Mouse (Mus musculus) brain, embryonic 14.5 days (tissue): Measurements from ENCODE around the gene Nlrx1. TPM values are rescaled to one million over a fixed set of nuclear protein-coding genes. Genes with fewer than 3 reads are reported as not detected.

Source experiments
- DNase-seq: peaks from one replicate; pipeline ENCODE4 v3.0.0-alpha.2; 2011; ENCODE audit warnings: low read depth
- CTCF ChIP-seq: fragments of 200-500 bp; IDR thresholded peaks from 2 replicates; pipeline ENCODE4 v1.5.1; 2012; ENCODE audit warnings: inconsistent platforms, mild to moderate bottlenecking, moderate library complexity, borderline replicate concordance; ENCODE audit not compliant: insufficient read depth, insufficient read length; ENCODE audit errors: extremely low read depth
- POLR2A ChIP-seq: fragments of 200-500 bp; IDR thresholded peaks from 2 replicates; pipeline ENCODE4 v1.6.1; 2012; ENCODE audit warnings: mild to moderate bottlenecking, inconsistent platforms, borderline replicate concordance; ENCODE audit not compliant: poor library complexity, insufficient read depth, insufficient read length, severe bottlenecking; ENCODE audit errors: extremely low read depth
- polyA plus RNA-seq: library from polyadenylated mRNA; depleted of rRNA; stranded (reverse); fragments of >200 nt; gene quantifications from 2 replicates; pipeline ENCODE4 v1.2.3, GENCODE M21; 2012

Nlrx1 gene
- polyA plus RNA-seq, 1 experiment = 4.5 TPM

DNA sequence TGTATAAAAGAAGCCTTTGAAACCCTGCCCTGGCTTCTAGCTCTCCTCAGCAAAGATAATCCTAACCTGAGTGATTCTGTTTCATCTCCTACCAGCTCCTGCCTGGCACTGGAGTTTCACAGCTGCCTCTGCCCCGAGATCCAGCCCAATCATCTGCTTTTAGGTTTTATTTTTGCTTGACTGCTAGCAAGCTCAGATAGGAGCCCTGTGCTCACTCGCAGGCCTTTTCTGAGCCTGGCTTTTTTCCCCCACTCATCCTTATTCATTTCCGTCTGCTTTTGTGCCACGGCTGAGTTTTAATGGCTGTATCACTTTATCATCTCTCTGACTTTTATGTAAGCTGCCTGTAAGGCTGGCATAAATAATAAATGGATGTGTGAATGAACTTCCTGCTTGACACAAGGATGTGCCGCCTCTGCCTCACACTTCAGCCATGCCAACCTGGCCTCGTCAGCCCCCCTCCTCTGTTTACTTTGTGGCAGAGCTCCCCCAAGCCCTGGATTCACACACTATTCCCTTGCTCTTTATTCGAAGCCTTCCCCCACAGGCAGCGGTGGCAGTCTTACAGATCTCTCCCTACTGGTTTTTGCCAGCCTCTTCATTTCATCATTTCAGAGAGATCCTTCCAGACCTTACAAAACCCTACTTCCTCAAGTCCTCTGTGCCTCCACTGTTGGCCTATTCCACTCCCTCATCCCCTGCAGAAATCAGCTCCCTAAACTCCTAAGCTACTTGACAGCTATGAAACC, 1.7 kb downstream of the Nlrx1 start:
- TF ChIP-seq CTCF (no peak), POLR2A (no peak)
- peak; percentile 30 for DNase-seq

DNA sequence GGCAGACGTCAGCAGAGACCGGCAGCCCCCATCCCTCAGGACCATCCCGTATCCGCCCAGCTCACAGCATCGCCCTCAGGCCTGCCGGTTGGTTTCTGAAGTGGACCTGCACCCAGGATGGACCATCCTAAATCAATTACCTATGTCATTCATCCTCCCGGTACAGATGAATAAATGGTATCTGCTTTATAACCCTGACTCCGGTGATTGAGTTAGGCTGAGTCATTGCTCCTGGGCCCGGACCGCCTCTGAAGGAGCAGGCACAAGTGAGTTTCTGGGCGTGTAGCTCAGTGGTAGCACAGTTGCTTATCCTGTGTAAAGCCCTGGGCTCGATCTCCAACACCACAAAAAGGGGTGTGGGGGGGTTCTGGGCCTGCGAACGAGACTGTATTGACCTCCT, 7.0 kb downstream of the Nlrx1 start:
- no peak for DNase-seq
- no peak for TF ChIP-seq POLR2A
- TF ChIP-seq CTCF = no peak

DNA sequence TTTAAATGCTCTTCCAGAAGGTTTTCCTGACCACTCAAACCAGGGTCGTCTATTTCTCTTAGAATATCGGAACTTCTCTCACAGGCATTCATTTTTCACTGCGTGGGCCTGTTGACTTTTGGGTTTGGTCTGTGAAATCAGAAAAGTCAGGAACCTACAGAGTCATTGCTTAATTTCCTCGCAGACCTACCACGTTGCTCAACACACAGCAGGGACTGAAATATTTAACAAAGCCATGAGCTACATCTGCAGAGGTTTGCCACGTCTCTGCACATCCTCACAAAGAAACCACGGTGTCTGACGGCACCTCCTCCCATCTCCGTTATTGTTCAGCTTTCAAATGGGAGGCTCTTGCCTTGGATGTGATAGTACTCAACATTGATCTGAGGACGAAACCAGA, 9.4 kb downstream of the Nlrx1 start:
- no peak for DNase-seq
- TF ChIP-seq POLR2A (no peak), CTCF (no peak)

DNA sequence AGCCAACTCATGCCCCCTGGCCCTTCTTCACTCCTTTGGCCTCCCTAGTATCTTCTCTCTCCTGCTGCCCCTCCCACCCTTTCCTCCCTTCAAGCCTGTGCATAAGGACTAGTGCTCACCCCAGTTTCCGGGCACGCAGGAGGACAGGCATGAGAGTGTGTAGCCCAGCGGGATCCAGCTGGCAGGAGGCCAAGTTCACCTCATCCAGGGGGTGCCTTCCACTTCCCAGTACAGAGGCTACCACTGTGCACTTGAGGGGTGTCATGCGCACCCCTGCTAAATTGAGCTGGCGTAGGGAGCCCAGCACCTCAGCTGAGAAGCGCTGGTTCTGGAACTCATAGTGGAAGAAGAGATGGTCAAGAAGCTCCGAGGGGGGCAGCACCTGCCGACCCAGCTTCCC, 12.2 kb downstream of the Nlrx1 start:
- peak; percentile 12 for DNase-seq

DNA sequence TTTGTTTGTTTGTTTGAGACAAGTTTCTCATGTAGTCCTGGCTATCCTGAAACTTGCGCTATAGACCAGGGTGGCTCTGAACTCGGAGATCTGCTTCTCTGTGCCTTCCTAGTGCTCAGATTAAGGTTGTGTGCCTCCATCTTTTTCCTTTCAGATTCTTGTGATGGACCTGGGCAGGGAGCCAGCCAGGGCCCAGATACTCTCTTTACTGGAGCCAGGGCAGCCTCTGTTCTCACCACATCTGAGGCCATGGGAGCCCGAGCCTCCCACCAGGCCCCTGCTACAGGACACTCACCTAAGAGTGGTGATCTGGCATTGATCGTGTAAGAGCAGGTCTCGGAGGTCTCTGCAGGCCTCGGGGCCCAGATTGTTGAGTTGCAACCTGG, 13.3 kb downstream of the Nlrx1 start:
- peak; percentile 79 for DNase-seq

More for the DNA sequence above, 12.2 kb downstream of the Nlrx1 start:
- TF ChIP-seq CTCF (no peak), POLR2A (no peak)

DNA sequence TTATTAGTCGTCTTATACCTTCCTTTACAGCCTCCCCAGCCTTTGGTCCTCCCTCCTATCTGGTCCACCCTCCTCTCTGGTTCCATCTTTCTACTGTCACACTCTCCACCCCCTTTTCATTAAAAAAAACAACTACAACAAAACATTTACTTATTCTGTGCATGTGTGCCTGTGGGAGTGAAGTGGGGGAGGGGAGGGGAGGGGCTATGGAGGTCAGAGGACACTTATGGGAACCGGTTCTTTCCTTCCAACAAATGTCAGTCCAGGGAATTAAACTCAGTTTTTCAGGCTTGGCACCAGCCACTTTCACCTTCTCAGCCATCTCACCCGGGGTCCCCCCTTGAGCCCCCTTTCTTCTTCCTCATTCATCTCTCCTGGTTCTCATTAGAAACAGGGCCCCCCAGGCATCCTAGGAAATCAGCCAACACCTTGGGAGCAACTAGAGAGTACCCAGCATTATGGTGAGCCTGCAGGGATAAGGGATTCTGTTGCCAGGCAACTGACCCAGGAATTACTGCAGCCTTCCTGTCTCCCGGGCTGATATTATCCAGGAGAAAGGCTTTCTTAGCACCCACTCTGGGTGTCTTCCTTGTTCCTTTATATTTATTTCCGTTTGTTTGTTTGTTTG, 13.8 kb downstream of the Nlrx1 start:
- TF ChIP-seq CTCF = no peak
- peak; percentile 93 for DNase-seq

More for the DNA sequence above, 13.3 kb downstream of the Nlrx1 start:
- TF ChIP-seq CTCF (no peak), POLR2A (no peak)

DNA sequence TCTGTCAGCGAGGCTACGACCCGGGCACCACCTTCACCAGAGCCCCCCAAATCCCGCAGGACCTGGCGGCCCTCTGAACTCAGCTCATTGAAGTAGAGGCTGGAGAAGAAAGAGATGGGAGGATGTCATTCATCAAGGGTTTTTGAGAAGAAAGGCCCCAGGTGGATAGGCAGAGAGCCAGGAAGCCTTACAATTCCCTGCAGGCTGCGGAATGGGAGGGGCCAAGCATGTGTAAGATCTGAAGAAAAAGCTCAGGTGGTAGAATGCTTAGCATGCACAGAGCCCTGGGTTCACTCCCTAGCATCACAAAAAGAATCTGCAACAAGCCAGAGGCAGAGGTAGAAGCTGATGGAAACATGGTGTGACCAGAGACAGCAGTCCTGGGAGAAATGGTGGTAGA, 15.0 kb downstream of the Nlrx1 start:
- TF ChIP-seq POLR2A (no peak), CTCF (no peak)
- DNase-seq = peak; percentile 41

DNA sequence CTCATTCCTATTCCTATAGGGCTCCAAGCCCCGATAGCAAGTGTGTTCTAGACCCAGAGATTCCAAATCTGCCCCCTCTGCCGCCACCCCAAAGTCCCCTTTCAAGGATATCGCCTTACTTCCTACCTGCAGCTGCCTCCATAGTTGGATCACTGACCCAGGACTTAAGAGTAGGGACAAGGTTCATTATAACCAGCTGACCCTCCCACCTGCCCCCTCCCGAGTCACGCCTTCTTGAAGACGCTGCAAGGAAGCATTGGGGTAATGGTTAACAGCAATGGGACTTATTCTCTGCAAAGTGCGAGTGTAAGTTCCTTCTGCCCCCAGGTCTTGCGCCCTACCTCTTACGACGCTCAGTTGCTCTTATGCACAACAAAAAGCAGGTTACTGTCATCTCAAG, 17.1 kb downstream of the Nlrx1 start, which contains the start of gene Pdzd3:
TSS of gene Pdzd3 (minus strand) at position 158 of the 400 bp plus-strand sequence.
- TF ChIP-seq CTCF (no peak), POLR2A (no peak)
- DNase-seq = no peak

DNA sequence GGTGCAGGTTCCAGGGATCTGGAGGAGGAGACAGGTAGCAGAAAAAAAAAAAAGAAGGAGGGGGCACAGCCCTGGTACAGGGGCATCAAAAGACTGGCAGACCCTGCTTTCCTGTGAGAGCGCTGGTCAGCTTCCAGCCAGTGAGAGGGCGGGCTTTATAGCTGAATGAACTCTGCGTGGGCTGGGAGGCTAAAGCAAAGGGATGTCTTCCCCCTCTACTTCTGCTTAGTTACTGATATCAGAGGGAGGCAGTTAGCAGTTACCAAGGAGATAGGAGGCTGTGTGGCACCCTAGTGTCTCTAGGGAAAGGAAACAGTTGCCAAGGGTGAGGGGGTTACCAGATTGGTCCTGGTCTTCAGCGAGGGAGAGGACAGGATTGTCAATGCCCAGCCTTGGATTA, 18.0 kb downstream of the Nlrx1 start:
- DNase-seq = peak; percentile 58

DNA sequence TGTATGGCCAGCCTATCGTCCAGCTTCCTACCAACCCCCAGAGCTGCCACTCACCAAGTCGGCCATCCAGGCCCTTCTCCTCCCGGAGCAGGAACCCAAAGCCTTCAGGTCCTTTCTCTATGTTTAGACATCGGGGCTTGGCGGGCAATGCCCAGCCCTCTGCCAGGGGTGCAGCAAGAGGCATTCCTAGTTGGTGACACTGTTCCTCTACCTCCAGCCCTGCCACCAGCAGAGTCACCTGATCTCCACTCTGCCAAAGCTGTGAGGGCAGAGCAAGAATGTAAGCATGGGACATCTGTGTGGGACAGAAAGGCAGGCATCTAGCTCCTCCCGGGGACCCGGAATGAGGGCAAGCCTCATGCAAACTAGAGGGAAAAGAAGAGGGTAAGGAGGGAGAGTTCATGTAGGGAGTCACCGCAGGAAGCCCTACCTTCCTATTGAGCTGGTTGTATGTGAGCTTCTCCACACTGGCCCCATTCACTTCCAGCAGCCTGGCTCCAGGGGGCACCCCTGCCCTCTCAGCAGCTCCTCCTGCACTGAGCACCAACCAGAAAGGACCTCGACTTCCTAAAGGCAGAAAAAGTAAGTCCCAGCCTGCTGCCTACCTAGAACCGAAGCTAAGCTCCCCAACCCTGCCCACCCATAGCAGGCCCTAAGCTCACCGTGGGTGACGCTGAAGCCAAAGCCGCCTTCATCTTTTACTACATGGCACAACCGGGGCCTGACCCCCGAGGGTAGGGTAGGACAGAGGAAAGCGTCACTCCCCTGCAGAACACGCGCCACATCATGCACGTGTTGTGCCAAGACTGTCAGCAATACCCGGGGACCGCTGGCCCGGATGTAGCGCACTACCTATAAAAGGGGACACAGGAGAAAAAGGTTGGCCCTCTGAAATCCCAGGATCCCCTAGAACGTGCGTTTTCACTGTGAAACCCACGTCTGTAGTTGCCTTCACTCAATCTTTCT, 18.9 kb downstream of the Nlrx1 start:
- DNase-seq = peak; percentile 80
- no peak for TF ChIP-seq POLR2A
- peak; percentile 70 for TF ChIP-seq CTCF

More for the DNA sequence above, 18.0 kb downstream of the Nlrx1 start:
- TF ChIP-seq POLR2A (no peak), CTCF (no peak)

DNA sequence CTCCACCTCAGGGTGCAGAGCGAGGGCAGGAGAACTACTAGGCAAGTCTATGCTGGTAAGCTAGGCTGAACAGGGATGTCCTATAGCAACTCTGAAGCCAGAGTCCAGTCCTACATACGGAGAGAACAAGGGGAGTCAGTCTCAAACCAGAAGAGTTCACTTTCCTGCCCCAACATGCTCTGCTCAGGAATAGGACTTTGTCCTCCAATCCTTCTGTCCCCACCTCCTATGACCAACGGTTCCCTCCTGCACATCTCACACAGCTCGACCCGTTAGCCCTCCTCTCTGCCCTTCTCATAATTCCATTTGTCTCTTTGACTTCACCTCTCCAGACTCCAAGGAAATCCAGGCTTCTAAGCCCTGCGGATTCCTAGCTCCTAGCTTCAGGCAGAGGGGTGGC, 20.5 kb downstream of the Nlrx1 start:
- no peak for TF ChIP-seq POLR2A
- no peak for TF ChIP-seq CTCF

DNA sequence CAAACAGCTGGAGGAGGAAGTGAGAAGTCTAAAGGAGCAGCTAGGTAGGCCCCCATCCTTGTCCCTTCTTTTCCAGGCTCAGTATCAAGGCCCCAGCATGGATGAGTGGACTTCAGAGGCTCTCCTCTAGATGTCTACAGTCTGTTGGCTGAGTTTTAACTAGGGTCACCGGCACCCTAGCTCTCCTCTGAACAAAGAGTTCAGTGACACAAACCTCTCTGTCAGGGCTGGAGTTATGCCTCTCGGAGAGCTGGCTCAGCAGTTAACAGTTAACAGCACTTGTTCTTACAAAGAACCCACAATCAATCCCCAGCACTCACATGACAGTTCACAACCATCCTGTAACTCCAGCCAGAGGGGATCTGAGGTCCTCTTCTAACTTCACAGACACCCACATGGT, 24.8 kb downstream of the Nlrx1 start:
- TF ChIP-seq CTCF (no peak), POLR2A (no peak)
- DNase-seq = no peak

More for the DNA sequence above, 20.5 kb downstream of the Nlrx1 start:
- no peak for DNase-seq

DNA sequence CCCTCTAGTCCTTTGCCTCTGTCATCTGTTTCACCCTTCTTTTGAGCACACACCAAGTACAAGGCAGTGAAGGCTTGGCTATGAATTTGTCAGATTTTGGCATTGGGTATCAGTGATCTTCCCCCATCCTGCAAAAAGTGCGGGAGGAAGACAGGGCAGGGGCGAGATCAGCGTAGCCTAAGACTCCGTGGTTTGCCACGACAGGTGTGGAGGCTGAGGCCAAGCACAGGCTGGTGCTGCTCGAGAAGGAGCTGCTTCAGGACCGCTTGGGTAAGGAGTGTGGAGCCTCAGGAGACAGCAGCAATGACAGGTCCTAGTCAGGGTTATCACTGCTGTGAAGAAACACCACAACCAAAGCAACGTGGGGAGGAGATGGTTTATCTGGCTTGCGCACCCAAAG, 27.0 kb downstream of the Nlrx1 start:
- TF ChIP-seq CTCF (no peak), POLR2A (no peak)
- DNase-seq = no peak
